Mouse (Mus musculus) liver, embryonic 14.5 days (tissue): ENCODE measurements around the gene Mtfr1l.

Experiments used
- CTCF ChIP-seq: IDR thresholded peaks from 2 replicates; pipeline ENCODE4 v1.5.1; 2016; ENCODE audit warnings: antibody characterized with exemption, low read depth, control low read depth
- EP300 ChIP-seq: IDR thresholded peaks from 2 replicates; pipeline ENCODE4 v1.6.1; 2016; ENCODE audit warnings: antibody characterized with exemption, low read depth

DNA sequence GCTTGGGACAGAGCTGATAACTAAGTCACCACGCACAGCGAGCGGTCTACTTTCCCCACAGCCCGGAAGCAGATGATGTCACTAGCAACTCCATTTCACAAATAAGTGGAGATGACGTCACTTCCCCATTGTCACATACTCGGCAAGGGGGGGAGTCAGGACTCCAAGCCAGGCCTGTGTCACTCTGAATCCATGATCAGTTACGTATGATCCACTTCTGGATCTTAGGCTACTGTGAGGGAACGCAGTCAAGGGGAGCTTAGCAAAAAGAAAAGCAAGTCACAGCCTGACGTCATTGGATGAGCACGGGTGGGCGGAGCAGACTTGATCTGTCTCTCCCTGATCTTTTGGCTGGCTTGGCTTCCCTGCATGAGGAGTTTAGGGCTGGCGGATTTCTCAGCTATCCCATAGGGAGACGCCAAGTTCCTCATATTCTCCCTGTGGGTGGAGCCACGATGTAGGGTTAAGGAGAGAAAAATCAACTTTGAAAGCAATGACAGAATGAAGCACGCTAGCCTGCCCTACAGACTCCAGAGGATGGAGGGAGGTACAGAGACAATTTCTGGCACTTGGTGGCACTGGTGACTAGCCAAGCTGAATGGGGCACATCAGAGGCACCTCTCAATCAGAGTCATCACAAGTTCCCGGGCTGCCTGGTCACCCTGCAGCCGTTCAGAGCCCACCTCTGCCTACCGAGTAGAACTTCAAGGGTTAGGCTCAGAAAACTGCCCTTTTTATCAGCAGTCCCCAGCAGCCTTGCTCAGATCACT lies 13.2 kb upstream of the Mtfr1l start:
- TF ChIP-seq CTCF (no peak), EP300 (no peak)
